Mouse (Mus musculus): ENCODE results near the gene Mrps25. TPM values are rescaled to one million over a fixed set of nuclear protein-coding genes. Genes with fewer than 3 reads are reported as not detected.

Mrps25 gene
- 10 to 100 TPM; 30.3 to 34.0 TPM for total RNA-seq (2021)
- long read RNA-seq, experiment 1, full-length matches to known transcripts: 33 of 35 reads
- long read RNA-seq, experiment 1, partial matches to known transcripts: 0 of 35 reads
- long read RNA-seq, experiment 1, other reads (novel, unspliced or antisense): 2 of 35 reads
- long read RNA-seq, experiment 2, full-length matches to known transcripts: 24 of 25 reads
- long read RNA-seq, experiment 2, partial matches to known transcripts: 0 of 25 reads
- long read RNA-seq, experiment 2, other reads (novel, unspliced or antisense): 1 of 25 reads

- peak; percentile 74 for DNase-seq
Measured at GRCm38 (mm10) chr6:92183621-92184131, at the start of gene Mrps25. TSS of gene Mrps25 (minus strand) at chr6:92184033.

GRCm38 (mm10) chr6:92231762-92232161 lies 47.9 kb upstream of the Mrps25 start:
- DNase-seq: no peak

GRCm38 (mm10) chr6:92231356-92231755 lies 47.5 kb upstream of the Mrps25 start:
- DNase-seq: no peak

GRCm38 (mm10) chr6:92229586-92229985 lies 45.8 kb upstream of the Mrps25 start:
- no peak for DNase-seq

GRCm38 (mm10) chr6:92229103-92229502 lies 45.3 kb upstream of the Mrps25 start:
- DNase-seq: no peak

GRCm38 (mm10) chr6:92224981-92225380 lies 41.1 kb upstream of the Mrps25 start:
- DNase-seq: no peak

GRCm38 (mm10) chr6:92222021-92222420 lies 38.2 kb upstream of the Mrps25 start:
- DNase-seq: no peak

GRCm38 (mm10) chr6:92221604-92222003 lies 37.8 kb upstream of the Mrps25 start:
- DNase-seq: no peak

- peak; percentile 15 for DNase-seq
Measured at GRCm38 (mm10) chr6:92219445-92219844, 35.6 kb upstream of the Mrps25 start.

- DNase-seq: peak; percentile 90
Measured at GRCm38 (mm10) chr6:92214773-92215449, 31.1 kb upstream of the Mrps25 start, which contains the start of gene Rbsn. TSS of gene Rbsn (minus strand) at chr6:92214925.

GRCm38 (mm10) chr6:92214055-92214772 lies 30.4 kb upstream of the Mrps25 start:
- DNase-seq: peak; percentile 12

- no peak for DNase-seq
Measured at GRCm38 (mm10) chr6:92199414-92199813, 15.6 kb upstream of the Mrps25 start.

GRCm38 (mm10) chr6:92184178-92184577 lies 345 bp upstream of the Mrps25 start:
- no peak for DNase-seq

- DNase-seq: no peak
Measured at GRCm38 (mm10) chr6:92176450-92176849, 7.4 kb downstream of the Mrps25 start.

GRCm38 (mm10) chr6:92162724-92163123 lies 21.1 kb downstream of the Mrps25 start:
- no peak for DNase-seq

- no peak for DNase-seq
Measured at GRCm38 (mm10) chr6:92158801-92159200, 25.0 kb downstream of the Mrps25 start.

- no peak for DNase-seq
Measured at GRCm38 (mm10) chr6:92153774-92154173, 30.1 kb downstream of the Mrps25 start.

GRCm38 (mm10) chr6:92145881-92146280 lies 38.0 kb downstream of the Mrps25 start:
- DNase-seq: no peak

GRCm38 (mm10) chr6:92136356-92136755 lies 47.5 kb downstream of the Mrps25 start:
- no peak for DNase-seq

- DNase-seq: no peak
Measured at GRCm38 (mm10) chr6:92133617-92134016, 50.2 kb downstream of the Mrps25 start.

- DNase-seq: no peak
Measured at GRCm38 (mm10) chr6:92132021-92132911, 51.6 kb downstream of the Mrps25 start.

GRCm38 (mm10) chr6:92131456-92131855 lies 52.4 kb downstream of the Mrps25 start:
- DNase-seq: no peak
